Mouse (Mus musculus) liver, adult 2 months (tissue): ENCODE results near the gene Gm49405.

Experiments
- CTCF ChIP-seq: fragments of 200-500 bp; IDR thresholded peaks from 2 replicates; pipeline ENCODE4 v1.5.1; 2011; ENCODE audit warnings: low read depth, low read length, control low read depth
- POLR2A ChIP-seq: fragments of 200-500 bp; IDR thresholded peaks from 2 replicates; pipeline ENCODE4 v1.6.1; 2011; ENCODE audit warnings: low read length, control low read depth; ENCODE audit not compliant: insufficient read depth; ENCODE audit errors: extremely low read depth

DNA sequence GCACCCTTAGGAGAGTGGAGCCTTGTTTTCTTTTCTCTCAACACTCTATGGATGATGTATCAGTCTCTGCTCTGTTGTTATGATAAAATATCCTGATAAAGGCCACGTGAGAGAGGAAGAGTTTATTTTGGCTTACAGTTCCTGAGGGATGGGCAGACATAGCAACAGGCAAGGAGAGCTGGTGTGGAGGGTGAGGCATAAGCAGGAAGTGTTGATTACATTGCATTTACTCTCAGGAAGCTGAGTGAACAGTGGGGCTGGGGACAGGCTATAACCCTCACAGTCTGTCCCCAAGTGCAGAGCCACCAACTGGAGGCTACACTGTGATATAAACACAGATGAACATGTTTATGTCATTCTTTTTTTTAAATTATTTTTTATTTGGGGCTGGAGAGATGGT, 48.3 kb upstream of the Gm49405 start:
- TF ChIP-seq CTCF = no peak
- TF ChIP-seq POLR2A = no peak
